Mouse (Mus musculus) lung, adult 2 months (tissue): ENCODE measurements around the gene Btg3.

Experiments used
- CTCF ChIP-seq: fragments of 200-500 bp; IDR thresholded peaks from 2 replicates; pipeline ENCODE4 v1.5.1; 2011; ENCODE audit warnings: mild to moderate bottlenecking, low read length, control low read depth; ENCODE audit not compliant: insufficient read depth
- POLR2A ChIP-seq: fragments of 200-500 bp; IDR thresholded peaks from 2 replicates; pipeline ENCODE4 v1.6.1; 2011; ENCODE audit warnings: low read depth, mild to moderate bottlenecking, control low read depth, low read length, borderline replicate concordance; ENCODE audit errors: extremely low read depth

GRCm38 (mm10) chr16:78341356-78341755, 35.6 kb downstream of the Btg3 start:
- TF ChIP-seq CTCF: no peak
- no peak for TF ChIP-seq POLR2A
